Mouse (Mus musculus) liver, postnatal 0 days (tissue): Measurements from ENCODE around the gene Tnnt3.

ENCODE experiments used
- CTCF ChIP-seq: sonication (generic); IDR thresholded peaks from 2 replicates; pipeline ENCODE4 v1.5.1; 2016; ENCODE audit warnings: antibody characterized with exemption, low read depth
- EP300 ChIP-seq: IDR thresholded peaks from 2 replicates; pipeline ENCODE4 v1.6.1; 2016; ENCODE audit warnings: antibody characterized with exemption, low read depth, mild to moderate bottlenecking

- TF ChIP-seq CTCF, result peak; percentile 32
- TF ChIP-seq EP300, result no peak
Observed at GRCm38 (mm10) chr7:142549941-142550763, 51.5 kb downstream of the Tnnt3 start.
